In the genomic region with DNA sequence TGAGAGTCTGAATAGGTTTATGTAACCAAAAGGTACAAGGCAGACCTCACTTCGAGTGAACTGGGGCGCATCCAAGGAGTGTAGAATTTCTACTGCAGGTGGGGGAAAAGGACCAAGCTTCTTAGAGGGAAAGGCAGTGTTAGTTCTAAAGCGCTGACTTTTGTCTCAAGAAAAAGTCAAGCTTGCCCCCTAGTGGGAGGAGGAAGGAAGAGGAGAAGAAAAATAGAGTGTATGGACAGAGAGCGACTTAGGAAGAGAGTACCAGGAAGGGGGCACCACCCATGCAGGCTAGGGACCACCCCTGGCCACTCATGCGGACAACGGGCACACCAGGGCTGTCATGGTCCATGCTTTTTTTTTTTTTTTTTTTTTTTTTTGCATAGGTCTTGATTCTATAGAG, we compare ENCODE assay signal across 8 mouse cellular contexts. TPM values are rescaled to one million over a fixed set of nuclear protein-coding genes. Genes with fewer than 3 reads are reported as not detected.
DNase-seq lines count a peak whose midpoint lies in the region; ATAC-seq and TF ChIP-seq lines count a peak whose summit lies in the region.

No protein-coding gene starts in this region.

- no peak overlapping the region for H3K4me2 ChIP-seq in embryonic facial prominence, embryonic 14.5 days (ENCODE audit: low read depth, low read length)
- no peak overlapping the region for H3K4me2 ChIP-seq in lung, embryonic 14.5 days
- H3K4me2 ChIP-seq in hindbrain, embryonic 13.5 days, result no peak overlapping the region

- no peaks in the 10 kb centered on the region for H3K9me3 ChIP-seq in embryonic facial prominence, embryonic 14.5 days (ENCODE audit: control insufficient read depth, low read length)
- no peaks in the 10 kb centered on the region for H3K9me3 ChIP-seq in lung, embryonic 14.5 days (ENCODE audit: low read depth, low read length)
- no peaks in the 10 kb centered on the region for H3K9me3 ChIP-seq in hindbrain, embryonic 13.5 days

- no peaks in the 10 kb centered on the region for H3K27me3 ChIP-seq in embryonic facial prominence, embryonic 14.5 days (replicated peaks; ENCODE audit: control insufficient read depth, insufficient read depth, low read length)
- no peaks in the 10 kb centered on the region for H3K27me3 ChIP-seq in lung, embryonic 14.5 days (ENCODE audit: insufficient read depth, low read length)
- H3K27me3 ChIP-seq in hindbrain, embryonic 13.5 days, result no peaks in the 10 kb centered on the region

- peak; percentile 83 for TF ChIP-seq CTCF in lung, embryonic 14.5 days (IDR thresholded peaks at IDR 0.05; ENCODE audit: low read depth)

- no peak overlapping the region for H3K27ac ChIP-seq in embryonic facial prominence, embryonic 14.5 days (replicated peaks; ENCODE audit: low read depth, low read length)
- no peak overlapping the region for H3K27ac ChIP-seq in lung, embryonic 14.5 days (ENCODE audit: low read depth)
- no peak overlapping the region for H3K27ac ChIP-seq in hindbrain, embryonic 13.5 days

- no peak overlapping the region for H3K4me3 ChIP-seq in embryonic facial prominence, embryonic 14.5 days (ENCODE audit: low read depth, low read length)
- no peak overlapping the region for H3K4me3 ChIP-seq in lung, embryonic 14.5 days (ENCODE audit: low read depth, low read length)
- no peak overlapping the region for H3K4me3 ChIP-seq in hindbrain, embryonic 13.5 days

- no peak for ATAC-seq in embryonic facial prominence, embryonic 14.5 days (ENCODE audit: low read depth)
- no peak for ATAC-seq in lung, embryonic 14.5 days (ENCODE audit: insufficient read depth)
- ATAC-seq in hindbrain, embryonic 13.5 days (ENCODE audit: low FRiP score), result no peak

- peaks cover 36% of the 10 kb centered on the region for H3K36me3 ChIP-seq in embryonic facial prominence, embryonic 14.5 days (ENCODE audit: control insufficient read depth, insufficient read depth, low read length)
- no peaks in the 10 kb centered on the region for H3K36me3 ChIP-seq in lung, embryonic 14.5 days (ENCODE audit: insufficient read depth)
- no peaks in the 10 kb centered on the region for H3K36me3 ChIP-seq in hindbrain, embryonic 13.5 days

- peak; percentile 53 for DNase-seq in layer of hippocampus, adult 11-12 months (ENCODE audit: low spot score)
- DNase-seq in layer of hippocampus, postnatal 36 days, result no peak
- peak; percentile 70 for DNase-seq in ES-CJ7 (ENCODE audit: low read depth, low spot score)
- peak; percentile 69 for DNase-seq in ZHBTc4 (ENCODE audit: low read depth, low spot score)
- peak; percentile 80 for DNase-seq in embryonic facial prominence, embryonic 14.5 days (ENCODE audit: low spot score)
- DNase-seq in lung, embryonic 14.5 days, result peak; percentile 89
- DNase-seq in natural killer cell, adult 2 months (ENCODE audit: low spot score in 2 of 2), result no peak

- H3K9ac ChIP-seq in embryonic facial prominence, embryonic 14.5 days (ENCODE audit: low read depth, low read length), result no peak overlapping the region
- H3K9ac ChIP-seq in lung, embryonic 14.5 days, result no peak overlapping the region
- H3K9ac ChIP-seq in hindbrain, embryonic 13.5 days, result no peak overlapping the region

- 28% methylated on average over 6 of the region's 6 CpGs for WGBS in embryonic facial prominence, embryonic 14.5 days
- 42% methylated on average over 6 of the region's 6 CpGs for WGBS in lung, embryonic 14.5 days
- 39% methylated on average over 6 of the region's 6 CpGs for WGBS in hindbrain, embryonic 13.5 days

- H3K4me1 ChIP-seq in embryonic facial prominence, embryonic 14.5 days (ENCODE audit: control insufficient read depth, insufficient read depth, low read length), result peaks cover 22% of the 10 kb centered on the region
- H3K4me1 ChIP-seq in lung, embryonic 14.5 days (ENCODE audit: insufficient read depth), result no peaks in the 10 kb centered on the region
- peaks cover 29% of the 10 kb centered on the region for H3K4me1 ChIP-seq in hindbrain, embryonic 13.5 days (replicated peaks)

RNA-seq across cellular contexts. Expression of gene Pdlim4, which starts 14.6 kb away (rescaled TPM):
- 10 to 100 TPM; 11.5 to 16.2 TPM for total RNA-seq in layer of hippocampus, postnatal 36 days (2021)
- polyA plus RNA-seq in embryonic facial prominence, embryonic 14.5 days (2014; fragmentation: Nextera tagmentation; extraction: Ambion mirVana), result 115 and 132 TPM in 2 replicates
- polyA plus RNA-seq in lung, embryonic 14.5 days (2014; fragmentation: Nextera tagmentation; extraction: Ambion mirVana), result 12.1 and 12.6 TPM in 2 replicates
- 30.9 and 31.1 TPM in 2 replicates for polyA plus RNA-seq in hindbrain, embryonic 13.5 days (2015; fragmentation: Nextera tagmentation; extraction: Ambion mirVana)

RNA-seq across cellular contexts. Expression of gene Slc22a4, which starts 26.4 kb away (rescaled TPM):
- total RNA-seq in layer of hippocampus, postnatal 36 days (2021), result 1 to 10 TPM; 4.2 to 6.9 TPM
- polyA plus RNA-seq in embryonic facial prominence, embryonic 14.5 days (2014; fragmentation: Nextera tagmentation; extraction: Ambion mirVana), result 1.7 and 2.3 TPM in 2 replicates
- 0.38 and 0.45 TPM in 2 replicates for polyA plus RNA-seq in lung, embryonic 14.5 days (2014; fragmentation: Nextera tagmentation; extraction: Ambion mirVana)
- 1.8 and 2.1 TPM in 2 replicates for polyA plus RNA-seq in hindbrain, embryonic 13.5 days (2015; fragmentation: Nextera tagmentation; extraction: Ambion mirVana)

RNA-seq across cellular contexts. Expression of gene P4ha2, which starts 45.6 kb away (rescaled TPM):
- total RNA-seq in layer of hippocampus, postnatal 36 days (2021), result 10 to 100 TPM; 20.6 to 29.8 TPM
- 107 and 120 TPM in 2 replicates for polyA plus RNA-seq in embryonic facial prominence, embryonic 14.5 days (2014; fragmentation: Nextera tagmentation; extraction: Ambion mirVana)
- polyA plus RNA-seq in lung, embryonic 14.5 days (2014; fragmentation: Nextera tagmentation; extraction: Ambion mirVana), result 26.0 and 28.4 TPM in 2 replicates
- 10.9 and 11.3 TPM in 2 replicates for polyA plus RNA-seq in hindbrain, embryonic 13.5 days (2015; fragmentation: Nextera tagmentation; extraction: Ambion mirVana)

Comparison
In these comparisons a context has a peak if more than half of its experiments do, and no peak if none do; other contexts are left out.
1. DNase-seq: peak in layer of hippocampus, adult 11-12 months (single experiment), ES-CJ7 (single experiment), ZHBTc4 (single experiment), embryonic facial prominence, embryonic 14.5 days (single experiment) and lung, embryonic 14.5 days (single experiment); none in layer of hippocampus, postnatal 36 days (0 of 2) and natural killer cell, adult 2 months (0 of 2).